Comparison of ENCODE assay signal across 34 mouse cellular contexts in the genomic region with DNA sequence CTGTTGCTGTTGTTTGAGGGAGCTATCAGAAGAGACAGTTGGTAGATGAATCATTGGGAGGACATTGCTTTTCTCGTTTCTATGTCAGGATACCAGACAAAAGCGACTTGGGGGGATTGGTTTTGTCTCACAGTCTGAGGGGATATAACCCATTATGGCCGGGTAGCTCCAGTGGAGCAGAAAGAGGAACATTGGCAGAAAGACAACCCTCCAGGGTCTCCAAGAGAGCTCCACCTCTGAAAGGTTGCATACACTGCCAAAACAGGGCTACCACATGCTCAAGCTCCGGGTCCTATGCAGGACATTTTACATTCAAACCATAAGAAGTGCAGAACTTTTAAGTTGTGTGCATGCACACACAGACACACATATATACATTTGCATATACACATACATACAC. TPM values are rescaled to one million over a fixed set of nuclear protein-coding genes. Genes with fewer than 3 reads are reported as not detected.
DNase-seq lines count a peak whose midpoint lies in the region; ATAC-seq lines count a peak whose summit lies in the region.
"Had no signal": no experiment of that assay in that cellular context is flagged by ENCODE, and none has a peak within 500 bp of the region (broad histone marks: within the 10 kb centered on the region; RNA-seq: fewer than 3 reads in every experiment).

No protein-coding gene starts in this region.

- H3K27me3 ChIP-seq in midbrain, embryonic 11.5 days (ENCODE audit: control insufficient read depth, insufficient read depth, low read length): peaks cover 11% of the 10 kb centered on the region
- 0 out of 2 replicates have a peak, but pooled peaks cover 5% of the 10 kb centered on the region for H3K27me3 ChIP-seq in midbrain, embryonic 15.5 days (replicated peaks)
- H3K27me3 ChIP-seq: embryonic facial prominence, embryonic 12.5 days; embryonic facial prominence, embryonic 15.5 days; Patski had no signal

- intact Hi-C loops in heart, postnatal 36 days (cut with DNase I): no loop called here

- 67% methylated on average over 4 of the region's 4 CpGs for WGBS in midbrain, embryonic 11.5 days
- WGBS in midbrain, embryonic 15.5 days: 72% methylated on average over 4 of the region's 4 CpGs

- no peaks in the 10 kb centered on the region for H3K9me3 ChIP-seq in midbrain, embryonic 11.5 days (ENCODE audit: control insufficient read depth, low read length)
- no peaks in the 10 kb centered on the region for H3K9me3 ChIP-seq in midbrain, embryonic 15.5 days
- H3K9me3 ChIP-seq: embryonic facial prominence, embryonic 12.5 days; embryonic facial prominence, embryonic 15.5 days; forebrain, embryonic 12.5 days; forebrain, embryonic 15.5 days; heart, embryonic 10.5 days; heart, embryonic 13.5 days; hindbrain, embryonic 12.5 days had no signal

- H3K36me3 ChIP-seq in midbrain, embryonic 11.5 days (ENCODE audit: control insufficient read depth, insufficient read depth, low read length): no peaks in the 10 kb centered on the region
- no peaks in the 10 kb centered on the region for H3K36me3 ChIP-seq in midbrain, embryonic 15.5 days (replicated peaks)
- H3K36me3 ChIP-seq: embryonic facial prominence, embryonic 12.5 days; embryonic facial prominence, embryonic 15.5 days; forebrain, embryonic 12.5 days; forebrain, embryonic 15.5 days; G1E; heart, embryonic 10.5 days; heart, embryonic 13.5 days; hindbrain, embryonic 12.5 days had no signal

- no peak overlapping the region for H3K9ac ChIP-seq in midbrain, embryonic 11.5 days (ENCODE audit: low read length)
- H3K9ac ChIP-seq in midbrain, embryonic 15.5 days: no peak overlapping the region
- H3K9ac ChIP-seq: embryonic facial prominence, embryonic 12.5 days; embryonic facial prominence, embryonic 15.5 days; forebrain, embryonic 12.5 days; forebrain, embryonic 15.5 days; heart, embryonic 13.5 days; hindbrain, embryonic 12.5 days had no signal

- H3K27ac ChIP-seq in midbrain, embryonic 11.5 days (ENCODE audit: low read depth, low read length): no peak overlapping the region
- no peak overlapping the region for H3K27ac ChIP-seq in midbrain, embryonic 15.5 days
- H3K27ac ChIP-seq: embryonic facial prominence, embryonic 12.5 days; embryonic facial prominence, embryonic 15.5 days; forebrain, embryonic 12.5 days; forebrain, embryonic 15.5 days; heart, adult 2 months; heart, embryonic 10.5 days; heart, embryonic 13.5 days; hindbrain, embryonic 12.5 days had no signal

- ATAC-seq in midbrain, embryonic 11.5 days (ENCODE audit: low FRiP score): no peak
- no peak for ATAC-seq in midbrain, embryonic 15.5 days (replicated peaks)
- ATAC-seq: forebrain, embryonic 15.5 days; hindbrain, embryonic 16.5 days; inflammation-experienced regulatory T-cells, adult 6 months; intestine, embryonic 16.5 days; Patski had no signal

- H3K4me3 ChIP-seq in midbrain, embryonic 11.5 days (ENCODE audit: low read depth, low read length): no peak overlapping the region
- H3K4me3 ChIP-seq in midbrain, embryonic 15.5 days: no peak overlapping the region
- H3K4me3 ChIP-seq: embryonic facial prominence, embryonic 12.5 days; embryonic facial prominence, embryonic 15.5 days; forebrain, embryonic 12.5 days; forebrain, embryonic 15.5 days; heart, adult 2 months; heart, embryonic 10.5 days; heart, embryonic 13.5 days; hindbrain, embryonic 12.5 days had no signal

- H3K4me2 ChIP-seq in midbrain, embryonic 11.5 days: no peak overlapping the region
- no peak overlapping the region for H3K4me2 ChIP-seq in midbrain, embryonic 15.5 days
- H3K4me2 ChIP-seq: embryonic facial prominence, embryonic 12.5 days; embryonic facial prominence, embryonic 15.5 days; forebrain, embryonic 12.5 days; forebrain, embryonic 15.5 days; heart, embryonic 13.5 days; hindbrain, embryonic 12.5 days had no signal

- peak; percentile 12 to 27 for DNase-seq in cerebellum, postnatal 14 days
- no peak for DNase-seq in cerebellum, postnatal 25 days
- peak; percentile 24 for DNase-seq in heart, adult 11 months
- DNase-seq in heart, postnatal 36 days: no peak
- DNase-seq in midbrain, embryonic 11.5 days (ENCODE audit: low spot score, missing footprints): peak; percentile 54
- DNase-seq: adrenal gland, postnatal 10 days; adrenal gland, postnatal 36 days; B cell, adult 2 months; cerebellum, adult 2 months; cerebellum, adult 9-11 months; gastrocnemius, postnatal 25 days; heart, adult 2 months; heart, postnatal 14 days; kidney, adult 18-20 months had no signal

- 0 out of 2 replicates have a peak, but pooled peaks cover 3% of the 10 kb centered on the region for H3K4me1 ChIP-seq in midbrain, embryonic 11.5 days (ENCODE audit: control insufficient read depth, insufficient read depth, low read length)
- H3K4me1 ChIP-seq in midbrain, embryonic 15.5 days: peaks cover 5% of the 10 kb centered on the region

RNA-seq across cellular contexts. Expression of gene Bub3, which starts 45.5 kb away (rescaled TPM):
- total RNA-seq in heart, postnatal 36 days (2021): 10 to 100 TPM; 26.6 to 34.1 TPM
- 275 and 279 TPM in 2 replicates for polyA plus RNA-seq in midbrain, embryonic 11.5 days (2014; fragmentation: Nextera tagmentation; extraction: Ambion mirVana)
- 165 and 166 TPM in 2 replicates for polyA plus RNA-seq in midbrain, embryonic 15.5 days (2015; fragmentation: Nextera tagmentation; extraction: Ambion mirVana)

RNA-seq across cellular contexts. Expression of gene Hmx2, which starts 56.9 kb away (rescaled TPM):
- not detected for total RNA-seq in heart, postnatal 36 days (2021)
- polyA plus RNA-seq in midbrain, embryonic 11.5 days (2014; fragmentation: Nextera tagmentation; extraction: Ambion mirVana): 0.10 and 0.19 TPM in 2 replicates
- polyA plus RNA-seq in midbrain, embryonic 15.5 days (2015; fragmentation: Nextera tagmentation; extraction: Ambion mirVana): 0.34 and 1.1 TPM in 2 replicates
- total RNA-seq: adrenal gland, adult 18-20 months; adrenal gland, postnatal 10 days; adrenal gland, postnatal 36 days; common myeloid progenitor, adult 5-6 weeks; gastrocnemius, adult 8-10 months; gastrocnemius, postnatal 25 days; heart, adult 2 months; heart, postnatal 14 days; hematopoietic stem cell, adult 5-6 weeks had no signal
- polyA plus RNA-seq: cerebellum, adult 2 months; frontal cortex, adult 2 months; gonadal fat pad, adult 2 months; heart, adult 2 months; heart, embryonic 10.5 days; heart, embryonic 13.5 days; heart, embryonic 16.5 days; inflammation-experienced regulatory T-cells, adult 6 months had no signal

Comparison
In these comparisons a context has a peak if more than half of its experiments do, and no peak if none do; other contexts are left out.
1. DNase-seq: peak in cerebellum, postnatal 14 days (2 of 2), heart, adult 11 months (single experiment) and midbrain, embryonic 11.5 days (single experiment); none in cerebellum, postnatal 25 days (0 of 2) and heart, postnatal 36 days (0 of 2).